Mouse (Mus musculus): Measurements from ENCODE around the gene Lepr. TPM values are rescaled to one million over a fixed set of nuclear protein-coding genes. Genes with fewer than 3 reads are reported as not detected.

Lepr gene
- total and polyA plus RNA-seq, 2 experiments from 2014 or later: 2.9 to 3.5 TPM

DNA sequence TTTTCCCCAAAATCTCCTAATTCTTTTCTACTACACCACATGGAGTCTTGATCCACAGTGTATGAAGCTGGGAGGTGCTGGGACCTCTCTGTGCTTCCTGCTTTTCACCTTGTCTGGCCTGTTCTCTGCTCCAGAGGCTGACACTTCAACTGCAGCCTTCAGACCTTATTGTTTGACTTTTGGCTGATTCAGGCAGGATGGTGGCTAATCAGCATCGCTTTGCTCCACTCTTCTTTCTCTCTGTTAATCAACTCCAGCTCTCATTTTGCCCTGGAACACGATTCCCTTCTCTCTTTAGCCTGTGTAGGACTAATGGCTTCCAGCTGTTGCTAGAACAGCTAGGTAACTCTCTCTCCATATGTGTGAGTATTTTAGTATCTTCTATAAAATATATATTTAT, 10.0 kb upstream of the Lepr start:
- H3K4me1 ChIP-seq (ENCODE audit: control insufficient read depth, insufficient read depth): no peaks in the 10 kb centered on the region
- H3K36me3 ChIP-seq (replicated peaks; ENCODE audit: control insufficient read depth, insufficient read depth, low read length): no peaks in the 10 kb centered on the region
- H3K4me3 ChIP-seq (ENCODE audit: low read depth, low read length): no peak overlapping the region
- H3K27ac ChIP-seq (ENCODE audit: low read depth): no peak overlapping the region
- TF ChIP-seq EP300 (IDR thresholded peaks at IDR 0.05; ENCODE audit: low read depth) (no peak), CTCF (IDR thresholded peaks at IDR 0.05; ENCODE audit: low read depth) (no peak)
- DNase-seq (ENCODE audit: low spot score) (no peak), ATAC-seq (ENCODE audit: insufficient read depth, low read depth) (no peak)
- no peak overlapping the region for H3K9ac ChIP-seq (replicated peaks; ENCODE audit: low read depth, low read length)
- H3K4me2 ChIP-seq (ENCODE audit: low read depth, low read length): no peak overlapping the region
- H3K27me3 ChIP-seq (ENCODE audit: control insufficient read depth, insufficient read depth, low read length): no peaks in the 10 kb centered on the region
- H3K9me3 ChIP-seq (replicated peaks; ENCODE audit: control insufficient read depth, low read length): no peaks in the 10 kb centered on the region
- 62% methylated on average over 2 of the region's 2 CpGs for WGBS

GRCm38 (mm10) chr4:101707953-101708352, 9.3 kb upstream of the Lepr start:
- DNase-seq (ENCODE audit: low spot score) (no peak), ATAC-seq (ENCODE audit: insufficient read depth, low read depth) (no peak)
- H3K4me2 ChIP-seq (ENCODE audit: low read depth, low read length): no peak overlapping the region
- no peaks in the 10 kb centered on the region for H3K4me1 ChIP-seq (ENCODE audit: control insufficient read depth, insufficient read depth)
- TF ChIP-seq CTCF (IDR thresholded peaks at IDR 0.05; ENCODE audit: low read depth) (no peak), EP300 (IDR thresholded peaks at IDR 0.05; ENCODE audit: low read depth) (no peak)
- no peaks in the 10 kb centered on the region for H3K36me3 ChIP-seq (replicated peaks; ENCODE audit: control insufficient read depth, insufficient read depth, low read length)
- H3K9me3 ChIP-seq (replicated peaks; ENCODE audit: control insufficient read depth, low read length): no peaks in the 10 kb centered on the region
- no peak overlapping the region for H3K27ac ChIP-seq (ENCODE audit: low read depth)
- no peaks in the 10 kb centered on the region for H3K27me3 ChIP-seq (ENCODE audit: control insufficient read depth, insufficient read depth, low read length)
- no peak overlapping the region for H3K4me3 ChIP-seq (ENCODE audit: low read depth, low read length)
- H3K9ac ChIP-seq (replicated peaks; ENCODE audit: low read depth, low read length): no peak overlapping the region
- WGBS: 81% methylated on average over 3 of the region's 3 CpGs

DNA sequence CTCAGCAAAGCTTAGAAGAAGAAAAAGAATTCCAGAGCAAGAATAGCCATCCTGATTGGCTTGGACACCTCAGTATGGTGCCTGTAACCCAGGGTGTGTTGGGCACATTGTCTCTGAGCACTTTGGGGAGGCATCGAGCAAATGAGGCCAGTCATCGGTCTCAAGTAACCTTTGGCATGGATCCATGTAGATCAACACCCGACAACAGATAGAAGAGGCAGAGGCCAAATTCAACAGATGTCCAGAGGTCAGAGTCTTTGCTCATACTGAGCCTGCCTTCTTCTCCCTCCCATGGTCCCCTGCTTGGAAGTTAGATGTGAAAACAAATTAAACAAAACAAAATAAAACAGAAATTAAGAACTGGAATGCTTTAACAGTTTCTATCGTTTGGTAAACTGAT, 6.8 kb upstream of the Lepr start:
- no peak overlapping the region for H3K9ac ChIP-seq (replicated peaks; ENCODE audit: low read depth, low read length)
- H3K27ac ChIP-seq (ENCODE audit: low read depth): no peak overlapping the region
- ATAC-seq (ENCODE audit: insufficient read depth, low read depth): no peak
- no peaks in the 10 kb centered on the region for H3K4me1 ChIP-seq (ENCODE audit: control insufficient read depth, insufficient read depth)
- H3K36me3 ChIP-seq (replicated peaks; ENCODE audit: control insufficient read depth, insufficient read depth, low read length): no peaks in the 10 kb centered on the region
- H3K4me2 ChIP-seq (ENCODE audit: low read depth, low read length): no peak overlapping the region
- H3K4me3 ChIP-seq (ENCODE audit: low read depth, low read length): no peak overlapping the region
- TF ChIP-seq EP300 (IDR thresholded peaks at IDR 0.05; ENCODE audit: low read depth) (no peak), CTCF (IDR thresholded peaks at IDR 0.05; ENCODE audit: low read depth) (no peak)
- H3K27me3 ChIP-seq (ENCODE audit: control insufficient read depth, insufficient read depth, low read length): no peaks in the 10 kb centered on the region
- no peak for DNase-seq (ENCODE audit: low spot score)
- WGBS: 65% methylated on average over 4 of the region's 4 CpGs
- H3K9me3 ChIP-seq (replicated peaks; ENCODE audit: control insufficient read depth, low read length): no peaks in the 10 kb centered on the region

GRCm38 (mm10) chr4:101711100-101711499, 6.1 kb upstream of the Lepr start:
- no peak overlapping the region for H3K9ac ChIP-seq (replicated peaks; ENCODE audit: low read depth, low read length)
- H3K4me3 ChIP-seq (ENCODE audit: low read depth, low read length): no peak overlapping the region
- no peaks in the 10 kb centered on the region for H3K9me3 ChIP-seq (replicated peaks; ENCODE audit: control insufficient read depth, low read length)
- H3K27ac ChIP-seq (ENCODE audit: low read depth): no peak overlapping the region
- TF ChIP-seq CTCF (IDR thresholded peaks at IDR 0.05; ENCODE audit: low read depth) (no peak), EP300 (IDR thresholded peaks at IDR 0.05; ENCODE audit: low read depth) (no peak)
- H3K27me3 ChIP-seq (ENCODE audit: control insufficient read depth, insufficient read depth, low read length): no peaks in the 10 kb centered on the region
- no peaks in the 10 kb centered on the region for H3K4me1 ChIP-seq (ENCODE audit: control insufficient read depth, insufficient read depth)
- H3K4me2 ChIP-seq (ENCODE audit: low read depth, low read length): no peak overlapping the region
- H3K36me3 ChIP-seq (replicated peaks; ENCODE audit: control insufficient read depth, insufficient read depth, low read length): no peaks in the 10 kb centered on the region
- WGBS: 69% methylated on average over 4 of the region's 4 CpGs
- no peak for DNase-seq (ENCODE audit: low spot score)
- no peak for ATAC-seq (ENCODE audit: insufficient read depth, low read depth)

DNA sequence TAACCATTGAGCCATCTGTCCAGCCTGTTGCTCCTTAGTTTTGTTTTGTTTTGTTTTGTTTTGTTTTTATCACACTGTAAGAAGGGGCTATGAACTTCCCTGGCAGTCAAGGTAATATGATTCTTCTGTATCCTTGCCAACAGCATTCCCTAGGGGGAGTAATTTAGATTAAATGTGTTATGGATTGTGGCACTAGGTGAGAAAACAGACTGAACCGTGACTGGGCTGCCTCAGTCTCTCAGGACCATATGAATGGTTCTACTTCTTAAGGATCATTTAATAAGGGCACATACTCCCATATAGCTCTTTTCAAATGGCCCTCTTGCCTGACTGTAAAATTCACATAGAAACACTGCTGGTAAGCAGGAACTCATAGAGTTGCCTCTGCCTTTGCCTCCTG, 4.6 kb upstream of the Lepr start:
- peaks cover 13% of the 10 kb centered on the region; the same call in 1 of the 2 replicates for H3K27me3 ChIP-seq (ENCODE audit: control insufficient read depth, insufficient read depth, low read length)
- DNase-seq (ENCODE audit: low spot score) (no peak), ATAC-seq (ENCODE audit: insufficient read depth, low read depth) (no peak)
- H3K36me3 ChIP-seq (replicated peaks; ENCODE audit: control insufficient read depth, insufficient read depth, low read length): no peaks in the 10 kb centered on the region
- H3K9me3 ChIP-seq (replicated peaks; ENCODE audit: control insufficient read depth, low read length): no peaks in the 10 kb centered on the region
- no peak overlapping the region for H3K27ac ChIP-seq (ENCODE audit: low read depth)
- no peak overlapping the region for H3K4me2 ChIP-seq (ENCODE audit: low read depth, low read length)
- 12% methylated on average over 1 of the region's 1 CpGs for WGBS
- no peak overlapping the region for H3K9ac ChIP-seq (replicated peaks; ENCODE audit: low read depth, low read length)
- no peak for TF ChIP-seq EP300 (IDR thresholded peaks at IDR 0.05; ENCODE audit: low read depth)
- no peak for TF ChIP-seq CTCF (IDR thresholded peaks at IDR 0.05; ENCODE audit: low read depth)
- H3K4me3 ChIP-seq (ENCODE audit: low read depth, low read length): no peak overlapping the region
- H3K4me1 ChIP-seq (ENCODE audit: control insufficient read depth, insufficient read depth): peaks cover 4% of the 10 kb centered on the region; the same call in 1 of the 2 replicates

- no peak for ATAC-seq (ENCODE audit: insufficient read depth, low read depth)
- no peak for DNase-seq (ENCODE audit: low spot score)
- H3K9ac ChIP-seq (replicated peaks; ENCODE audit: low read depth, low read length): no peak overlapping the region
- no peaks in the 10 kb centered on the region for H3K9me3 ChIP-seq (replicated peaks; ENCODE audit: control insufficient read depth, low read length)
- no peaks in the 10 kb centered on the region for H3K36me3 ChIP-seq (replicated peaks; ENCODE audit: control insufficient read depth, insufficient read depth, low read length)
- H3K27me3 ChIP-seq (ENCODE audit: control insufficient read depth, insufficient read depth, low read length): peaks cover 15% of the 10 kb centered on the region; the same call in 1 of the 2 replicates
- TF ChIP-seq EP300 (IDR thresholded peaks at IDR 0.05; ENCODE audit: low read depth): no peak
- H3K4me3 ChIP-seq (ENCODE audit: low read depth, low read length): no peak overlapping the region
- H3K27ac ChIP-seq (ENCODE audit: low read depth): no peak overlapping the region
- H3K4me2 ChIP-seq (ENCODE audit: low read depth, low read length): no peak overlapping the region
- peaks cover 4% of the 10 kb centered on the region; the same call in 1 of the 2 replicates for H3K4me1 ChIP-seq (ENCODE audit: control insufficient read depth, insufficient read depth)
- 83% methylated on average over 8 of the region's 8 CpGs for WGBS
These were observed 1.9 kb upstream of the Lepr start for GRCm38 (mm10) chr4:101715302-101715701.

All from heart, postnatal 0 days (tissue).